Mouse (Mus musculus) kidney, embryonic 14.5 days (tissue): ENCODE data around the gene Dnm1. TPM values are rescaled to one million over a fixed set of nuclear protein-coding genes. Genes with fewer than 3 reads are reported as not detected.

ENCODE experiments used
- ATAC-seq: fragments of 200-750 bp; cut with Nextera tagmentation; 2 replicates; pipeline ENCODE4 v1.8.0; 2017; ENCODE audit warnings: moderate number of reproducible peaks, mild to moderate bottlenecking, moderate TSS enrichment, moderate library complexity; ENCODE audit not compliant: low FRiP score, low TSS enrichment
- H3K27ac ChIP-seq: fragments of 300-500 bp; sonication (generic); 2 replicates; pipeline ENCODE4 v1.5.1; 2014; ENCODE audit warnings: low read depth, mild to moderate bottlenecking, low read length, moderate library complexity, mixed read lengths
- H3K27me3 ChIP-seq: fragments of 300-500 bp; sonication (generic); 2 replicates; pipeline ENCODE4 v1.6.1; 2014; ENCODE audit warnings: mild to moderate bottlenecking, low read length; ENCODE audit not compliant: control insufficient read depth, insufficient read depth
- H3K36me3 ChIP-seq: fragments of 300-500 bp; sonication (generic); 2 replicates; pipeline ENCODE4 v1.6.1; 2014; ENCODE audit warnings: low read length, mixed read lengths; ENCODE audit not compliant: control insufficient read depth, insufficient read depth
- H3K4me1 ChIP-seq: fragments of 300-500 bp; sonication (generic); 2 replicates; pipeline ENCODE4 v1.6.1; 2014; ENCODE audit warnings: low read length, mixed read lengths; ENCODE audit not compliant: control insufficient read depth, insufficient read depth
- H3K4me2 ChIP-seq: fragments of 300-500 bp; sonication (generic); replicated peaks from 2 replicates; pipeline ENCODE4 v1.6.1; 2014; ENCODE audit warnings: low read depth, mild to moderate bottlenecking, low read length
- H3K4me3 ChIP-seq: fragments of 300-500 bp; sonication (generic); 2 replicates; pipeline ENCODE4 v1.5.1; 2014; ENCODE audit warnings: mild to moderate bottlenecking, low read length
- H3K9ac ChIP-seq: fragments of 300-500 bp; sonication (generic); 2 replicates; pipeline ENCODE4 v1.6.1; 2014; ENCODE audit warnings: low read depth, mild to moderate bottlenecking, low read length, moderate library complexity
- H3K9me3 ChIP-seq: fragments of 300-500 bp; sonication (generic); 2 replicates; pipeline ENCODE4 v1.6.1; 2016; ENCODE audit warnings: low read length; ENCODE audit not compliant: control insufficient read depth
- WGBS: fragments of 180-500 bp; shearing (Covaris S2); extraction: QIAGEN DNeasy Blood & Tissue Kit; methylation state at CpG from one replicate; pipeline ENCODE4 v1.1.7; 2014; 5-methylcytosine and 5-hydroxymethylcytosine counted together
- polyA plus RNA-seq: library from polyadenylated mRNA; unstranded; fragments of >200 nt; fragmentation: Nextera tagmentation; extraction: Ambion mirVana; gene quantifications from 2 replicates; pipeline ENCODE4 v1.2.1, GENCODE M21; 2014

Dnm1 gene
- polyA plus RNA-seq, 1 experiment from 2014 or later = 11.5 TPM

DNA sequence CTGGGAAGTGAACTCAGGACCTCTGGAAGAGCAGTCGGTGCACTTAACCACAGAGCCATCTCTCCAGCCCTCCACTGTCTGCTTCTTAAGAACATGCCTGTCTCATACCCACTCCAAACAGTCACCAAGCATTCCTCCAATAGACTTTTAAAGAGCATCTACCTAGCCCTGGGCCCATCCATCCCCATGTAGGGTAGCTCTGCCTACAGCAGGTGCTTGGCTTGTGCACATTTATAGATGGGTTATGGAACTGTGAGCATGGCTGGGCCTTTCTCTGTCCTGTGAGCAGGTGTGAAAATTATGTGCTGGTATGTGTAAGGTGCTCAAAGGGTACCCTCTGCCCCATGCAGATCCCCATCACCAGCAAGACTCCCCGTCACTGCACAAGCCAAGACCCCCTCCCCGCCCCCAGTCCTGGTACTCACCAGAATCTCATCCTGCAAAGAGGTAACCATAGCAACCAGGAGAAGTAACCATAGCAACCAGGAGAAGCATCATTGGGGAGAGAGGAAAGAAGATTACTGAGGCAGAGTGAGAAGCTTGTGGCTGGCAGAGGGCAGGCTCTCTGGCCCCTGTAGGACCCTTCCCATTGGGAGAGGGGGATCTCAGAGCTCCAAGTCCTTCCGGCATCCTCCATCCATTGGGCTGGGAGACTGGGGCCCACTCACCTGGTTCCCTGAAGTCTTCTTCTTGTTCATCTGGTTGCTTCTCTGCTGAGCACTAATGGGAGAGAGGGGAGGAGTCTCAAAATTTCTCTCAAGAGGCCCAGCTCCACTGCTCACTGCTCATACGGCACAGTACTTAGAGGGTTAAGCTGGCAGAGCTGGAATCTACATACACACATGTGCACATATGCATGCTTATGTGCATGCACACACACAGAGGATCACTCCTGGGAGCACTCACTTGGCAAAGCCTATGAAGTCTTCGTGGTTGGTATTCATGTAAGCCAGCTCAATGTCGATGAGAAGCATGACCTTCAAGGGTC, 30.1 kb downstream of the Dnm1 start:
- Histone ChIP-seq H3K27ac (no peak overlapping the region), H3K27me3 (no peaks in the 10 kb centered on the region; the same call in 1 of the 2 replicates), H3K36me3 (no peaks in the 10 kb centered on the region), H3K4me3 (no peak overlapping the region), H3K4me1 (peaks cover 16% of the 10 kb centered on the region), H3K9me3 (no peaks in the 10 kb centered on the region), H3K4me2 (no peak overlapping the region), H3K9ac (no peak overlapping the region)
- no peak for ATAC-seq
- WGBS = 89% methylated on average over 7 of the region's 7 CpGs

DNA sequence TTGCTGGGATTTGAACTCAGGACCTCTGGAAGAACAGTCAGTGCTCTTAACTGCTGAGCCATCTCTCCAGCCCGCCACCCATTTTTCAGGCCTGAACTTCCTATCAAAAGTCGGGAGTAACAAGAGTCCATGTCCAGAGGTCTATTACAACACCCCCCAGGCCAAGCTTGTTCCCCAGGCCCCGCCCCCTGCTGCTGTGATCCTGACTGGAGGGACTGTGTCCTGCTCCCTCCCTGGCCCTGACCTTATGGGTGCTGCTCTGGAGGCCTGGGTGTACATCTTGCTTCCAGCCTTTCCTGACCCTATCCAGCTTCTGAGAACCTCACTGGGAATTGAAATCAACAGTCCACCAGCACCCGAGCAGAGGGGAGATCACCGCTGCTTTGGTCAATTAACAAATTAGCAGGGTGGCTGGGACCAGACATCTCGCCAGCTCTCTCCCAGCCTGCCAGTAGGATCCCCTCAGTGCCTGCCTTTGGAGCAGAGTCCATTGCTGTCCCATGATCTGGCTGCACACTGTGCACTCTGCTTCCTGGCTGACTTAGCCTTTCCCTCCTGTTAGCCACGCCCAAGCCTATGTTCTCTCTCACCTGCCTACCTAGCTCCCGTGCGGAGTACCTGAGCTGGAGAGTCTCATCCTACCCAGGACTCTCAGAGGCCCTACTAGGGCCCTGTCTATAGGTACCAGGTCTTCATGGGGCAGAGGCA, 31.4 kb downstream of the Dnm1 start:
- H3K27me3 ChIP-seq = no peaks in the 10 kb centered on the region; the same call in 1 of the 2 replicates
- no peak overlapping the region for H3K27ac ChIP-seq
- ATAC-seq = no peak
- H3K4me2 ChIP-seq = no peak overlapping the region
- H3K36me3 ChIP-seq = no peaks in the 10 kb centered on the region
- H3K9ac ChIP-seq = no peak overlapping the region
- no peaks in the 10 kb centered on the region for H3K9me3 ChIP-seq
- peaks cover 29% of the 10 kb centered on the region for H3K4me1 ChIP-seq
- 77% methylated on average over 9 of the region's 9 CpGs for WGBS
- no peak overlapping the region for H3K4me3 ChIP-seq

DNA sequence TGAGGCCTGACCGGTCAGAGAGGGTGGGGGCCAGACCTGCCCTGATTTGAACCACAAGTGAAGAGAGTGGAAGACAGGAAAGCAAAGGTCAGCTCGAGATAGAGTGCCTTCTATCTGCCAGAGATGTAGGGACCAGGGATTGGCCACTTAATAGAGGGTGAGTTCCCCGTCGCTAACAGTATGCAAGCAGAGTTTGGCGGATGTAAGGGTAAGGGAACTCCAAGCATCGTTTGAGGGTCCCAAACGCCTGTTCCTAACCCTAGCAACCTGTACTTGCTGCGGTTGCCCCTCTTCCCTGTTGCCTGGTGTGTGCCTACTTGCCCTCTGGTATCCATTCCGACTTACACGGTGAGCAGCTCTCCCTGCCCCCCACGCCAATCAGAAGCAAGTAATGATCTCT, 32.4 kb downstream of the Dnm1 start:
- ATAC-seq = no peak
- Histone ChIP-seq H3K4me2 (no peak overlapping the region), H3K36me3 (no peaks in the 10 kb centered on the region), H3K4me1 (peaks cover 38% of the 10 kb centered on the region), H3K9ac (no peak overlapping the region), H3K9me3 (no peaks in the 10 kb centered on the region), H3K27me3 (no peaks in the 10 kb centered on the region; the same call in 1 of the 2 replicates), H3K27ac (peak overlapping the region; percentile 96; the same call in 1 of the 2 replicates), H3K4me3 (no peak overlapping the region)
- WGBS = 65% methylated on average over 11 of the region's 11 CpGs

DNA sequence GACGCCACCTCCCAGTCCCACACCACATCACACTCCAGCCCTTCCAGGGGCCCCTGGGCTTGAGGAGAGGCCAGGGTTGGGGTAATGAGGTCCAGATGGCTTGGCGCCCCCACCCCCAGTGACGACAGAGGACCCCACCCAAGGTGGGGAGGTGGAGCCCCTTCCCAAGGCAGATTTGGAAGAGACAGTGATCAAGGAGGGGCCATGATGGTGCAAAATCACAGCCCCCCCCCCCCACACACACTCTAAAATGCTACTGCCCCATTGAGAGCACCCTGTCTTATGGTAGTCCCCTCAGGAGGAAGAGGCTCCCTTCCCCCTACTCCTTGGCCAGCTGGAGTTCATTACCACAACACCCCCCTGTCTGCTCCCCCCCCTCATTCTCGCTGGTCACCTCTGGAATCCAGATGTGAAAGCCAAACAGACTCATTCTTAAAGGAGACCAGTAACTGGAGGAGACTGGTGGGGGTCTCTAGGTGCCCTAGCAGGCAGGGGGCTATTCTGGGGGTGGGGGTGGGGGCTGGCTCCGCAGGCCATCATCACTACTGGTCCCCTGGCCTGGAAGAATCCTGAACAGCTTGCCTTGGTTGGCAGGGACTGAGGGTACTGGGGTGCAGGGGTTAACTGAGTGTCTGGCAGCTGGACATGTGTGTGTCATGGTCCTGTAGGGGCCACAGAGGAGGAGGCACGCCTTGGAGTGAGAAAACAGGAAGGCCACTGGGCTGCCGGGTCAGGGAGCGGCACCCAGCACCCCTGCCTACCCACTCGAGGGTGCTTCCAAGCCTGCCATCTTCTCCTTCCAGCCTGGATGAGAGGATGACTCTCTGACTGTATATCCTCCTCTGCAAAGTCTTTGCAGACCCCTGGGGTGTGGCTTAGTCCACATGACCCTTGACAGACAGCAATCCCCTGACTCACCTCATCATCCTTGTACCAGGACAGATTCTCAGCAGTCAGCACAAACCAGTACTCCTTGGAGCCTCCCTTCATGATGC, 33.3 kb downstream of the Dnm1 start:
- Histone ChIP-seq H3K27me3 (no peaks in the 10 kb centered on the region; the same call in 1 of the 2 replicates), H3K27ac (peak overlapping the region; percentile 96), H3K4me3 (peak overlapping the region; percentile 9; the same call in 1 of the 2 replicates), H3K9ac (no peak overlapping the region; the same call in 1 of the 2 replicates), H3K4me1 (peaks cover 45% of the 10 kb centered on the region), H3K4me2 (peak overlapping the region; percentile 27; the same call in 1 of the 2 replicates), H3K36me3 (no peaks in the 10 kb centered on the region), H3K9me3 (no peaks in the 10 kb centered on the region)
- WGBS = 22% methylated on average over 9 of the region's 9 CpGs
- ATAC-seq = no peak

DNA sequence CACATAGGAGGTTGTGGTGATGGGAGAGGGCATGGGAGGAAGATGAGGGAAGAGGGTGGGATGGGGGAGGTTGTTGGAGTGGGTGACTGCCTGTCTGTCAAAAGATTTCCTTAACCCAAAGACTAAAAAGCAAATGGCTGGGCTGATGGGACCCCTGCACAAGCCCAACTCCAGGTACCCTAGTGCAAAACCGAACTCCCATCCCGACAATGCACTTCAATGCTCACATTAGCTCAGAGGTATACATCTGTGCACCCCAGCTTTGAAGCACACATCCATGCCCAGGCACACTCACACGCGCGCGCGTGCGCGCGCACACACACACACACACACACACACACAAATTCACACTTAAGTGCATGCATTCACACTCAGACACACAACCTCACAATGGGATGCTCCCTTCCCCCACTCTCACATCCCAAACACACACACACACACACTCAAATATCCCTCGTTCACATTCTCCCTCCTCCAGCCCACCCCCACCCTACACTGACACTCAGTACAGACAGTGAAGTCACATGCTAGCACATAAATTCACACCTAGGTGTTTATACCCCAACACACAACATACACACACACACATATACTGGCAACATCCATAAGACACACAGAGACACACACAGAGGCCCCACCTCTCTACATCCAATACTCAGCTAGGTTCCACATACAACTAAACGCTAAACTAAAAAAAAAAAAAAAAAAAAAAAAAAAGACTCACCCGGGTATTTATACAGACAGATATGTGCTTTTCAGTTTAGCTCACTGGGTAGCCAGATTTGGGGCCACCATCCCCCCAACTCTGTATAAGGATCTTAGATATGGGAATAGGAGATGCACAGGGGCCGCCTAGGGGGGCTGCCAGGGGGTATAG, 34.2 kb downstream of the Dnm1 start:
- Histone ChIP-seq H3K27me3 (no peaks in the 10 kb centered on the region; the same call in 1 of the 2 replicates), H3K9me3 (no peaks in the 10 kb centered on the region), H3K4me2 (peak overlapping the region; percentile 69), H3K27ac (peak overlapping the region; percentile 96), H3K36me3 (no peaks in the 10 kb centered on the region), H3K4me1 (peaks cover 45% of the 10 kb centered on the region), H3K9ac (peak overlapping the region; percentile 74), H3K4me3 (peak overlapping the region; percentile 55)
- no peak for ATAC-seq
- 64% methylated on average over 14 of the region's 14 CpGs for WGBS

DNA sequence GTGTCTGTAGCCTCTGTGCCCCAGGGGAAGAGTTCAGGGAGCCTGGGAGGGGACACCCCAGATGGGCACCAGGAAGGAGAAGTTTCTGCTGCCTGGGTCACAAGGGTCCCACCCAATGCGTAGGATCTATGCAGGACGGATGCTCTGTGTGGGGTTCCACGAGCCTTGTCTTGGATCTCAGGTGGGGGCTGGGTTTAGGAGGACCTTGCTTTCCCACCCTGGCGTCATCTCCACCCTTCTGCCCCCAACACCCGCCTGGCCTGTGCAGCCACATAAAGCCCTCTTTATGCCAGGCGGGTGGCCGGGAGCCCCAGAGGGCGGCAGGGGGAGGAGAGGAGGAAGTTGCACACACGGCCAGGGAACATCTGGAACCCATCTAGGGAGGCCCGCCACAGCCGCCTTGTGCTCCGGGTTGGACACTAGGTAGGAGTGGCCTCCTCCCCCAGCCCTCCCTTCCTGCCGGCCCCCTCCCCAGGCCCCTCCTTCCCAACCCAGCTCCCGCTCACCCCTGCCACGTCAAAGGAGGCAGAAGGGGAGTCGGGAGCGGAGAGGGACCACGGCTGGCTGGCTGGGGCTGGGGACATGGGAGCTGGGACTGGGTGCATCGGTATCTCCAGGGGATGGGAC, 35.2 kb downstream of the Dnm1 start:
- H3K9ac ChIP-seq = peak overlapping the region; percentile 74
- peaks cover 3% of the 10 kb centered on the region; the same call in 1 of the 2 replicates for H3K27me3 ChIP-seq
- H3K36me3 ChIP-seq = no peaks in the 10 kb centered on the region
- peak overlapping the region; percentile 55 for H3K4me3 ChIP-seq
- H3K9me3 ChIP-seq = no peaks in the 10 kb centered on the region
- H3K4me1 ChIP-seq = peaks cover 45% of the 10 kb centered on the region
- 3% methylated on average over 19 of the region's 19 CpGs for WGBS
- peak; percentile 92 for ATAC-seq
- peak overlapping the region; percentile 96 for H3K27ac ChIP-seq
- H3K4me2 ChIP-seq = peak overlapping the region; percentile 69

DNA sequence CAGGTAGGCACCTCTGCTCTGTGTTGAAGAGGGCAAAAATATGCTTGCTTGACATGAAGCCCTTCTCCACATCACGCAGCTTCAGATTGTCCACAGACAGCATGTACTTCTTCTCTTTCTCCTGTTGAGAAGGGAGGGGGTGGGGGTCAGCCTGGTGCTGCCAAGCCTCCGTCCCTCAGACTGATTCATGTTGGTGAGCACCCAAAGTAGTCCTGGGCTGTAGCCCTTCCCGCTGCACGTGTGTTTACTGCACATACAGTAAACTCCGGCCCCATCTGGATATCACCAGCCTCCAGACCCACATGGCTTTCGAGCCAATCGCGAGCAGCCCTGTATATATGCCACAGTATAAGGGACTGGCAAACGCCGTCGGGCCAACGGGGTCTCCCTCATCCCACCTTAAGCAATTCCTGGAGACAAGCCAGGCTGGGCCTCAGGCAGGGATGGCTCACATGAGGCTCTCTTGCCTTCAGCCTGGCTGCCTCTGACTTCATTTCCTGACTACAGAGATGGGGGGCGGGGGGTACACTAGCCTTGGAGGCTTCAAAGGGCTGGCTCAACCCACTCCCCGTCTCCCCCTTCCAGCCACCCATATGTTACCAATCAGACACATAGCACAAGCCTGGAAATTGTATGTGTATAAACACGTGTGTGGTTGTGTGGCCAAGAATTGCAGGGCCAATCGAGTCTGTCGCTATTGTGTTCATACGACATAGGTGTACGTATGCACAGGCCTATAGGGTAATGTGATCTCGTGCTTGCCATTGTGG, 36.1 kb downstream of the Dnm1 start:
- no peak overlapping the region for H3K4me3 ChIP-seq
- H3K4me1 ChIP-seq = peaks cover 45% of the 10 kb centered on the region
- ATAC-seq = peak; percentile 0; the same call in 1 of the 2 replicates
- H3K27me3 ChIP-seq = peaks cover 3% of the 10 kb centered on the region; the same call in 1 of the 2 replicates
- H3K9me3 ChIP-seq = no peaks in the 10 kb centered on the region
- peak overlapping the region; percentile 96 for H3K27ac ChIP-seq
- no peaks in the 10 kb centered on the region for H3K36me3 ChIP-seq
- 60% methylated on average over 20 of the region's 20 CpGs for WGBS
- H3K4me2 ChIP-seq = no peak overlapping the region
- peak overlapping the region; percentile 20; the same call in 1 of the 2 replicates for H3K9ac ChIP-seq
